Mouse (Mus musculus) lung, adult 2 months (tissue): ENCODE data around the gene Atp8b2.

Experiments used
- CTCF ChIP-seq: fragments of 200-500 bp; IDR thresholded peaks from 2 replicates; pipeline ENCODE4 v1.5.1; 2011; ENCODE audit warnings: mild to moderate bottlenecking, low read length, control low read depth; ENCODE audit not compliant: insufficient read depth
- POLR2A ChIP-seq: fragments of 200-500 bp; IDR thresholded peaks from 2 replicates; pipeline ENCODE4 v1.6.1; 2011; ENCODE audit warnings: low read depth, mild to moderate bottlenecking, control low read depth, low read length, borderline replicate concordance; ENCODE audit errors: extremely low read depth

- TF ChIP-seq CTCF (no peak), POLR2A (no peak)
Measured at GRCm38 (mm10) chr3:90004091-90004796, 40.9 kb upstream of the Atp8b2 start.
